Comparison of ENCODE assay signal across 20 mouse cellular contexts in the genomic region with DNA sequence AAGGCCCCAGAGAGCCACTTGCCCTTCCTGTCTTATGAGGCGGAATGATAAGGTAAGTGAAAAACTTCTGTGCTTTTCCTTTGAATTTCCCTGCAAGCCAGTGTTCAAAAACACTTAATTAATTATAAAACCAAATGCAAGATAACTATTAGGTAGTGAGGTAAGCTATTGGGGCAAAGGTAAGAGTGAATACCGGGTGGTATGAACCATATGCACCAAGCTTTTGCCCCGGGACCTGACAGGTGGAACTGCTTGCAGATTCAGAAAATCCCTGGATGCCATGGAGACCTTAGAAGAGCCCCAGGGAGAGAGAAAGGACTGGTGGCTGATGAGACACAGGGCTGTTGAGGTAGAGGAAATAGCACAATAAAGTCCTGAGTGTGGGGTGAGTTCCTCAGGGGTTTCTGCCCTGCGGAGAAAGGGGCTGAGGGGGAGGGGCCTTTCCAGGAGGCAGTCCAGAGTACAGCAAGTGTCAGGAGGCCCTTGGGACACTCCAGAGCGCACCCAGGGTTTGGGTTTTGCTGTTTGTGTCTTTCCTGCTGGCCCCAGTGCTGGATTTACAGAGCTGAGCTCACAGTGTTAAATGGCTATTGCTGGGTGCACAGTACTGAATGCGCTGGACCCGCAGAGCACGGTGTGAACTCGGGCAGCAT.
DNase-seq lines count a peak whose midpoint lies in the region; ATAC-seq and TF ChIP-seq lines count a peak whose summit lies in the region.
"Had no signal": no experiment of that assay in that cellular context is flagged by ENCODE, and none has a peak within 500 bp of the region (broad histone marks: within the 10 kb centered on the region; RNA-seq: fewer than 3 reads in every experiment).

No protein-coding gene starts in this region.

- peak; percentile 84 for ATAC-seq in kidney, postnatal 0 days (replicated peaks; ENCODE audit: low FRiP score, low read depth)
- ATAC-seq: forebrain, postnatal 0 days had no signal

- no peaks in the 10 kb centered on the region for H3K27me3 ChIP-seq in kidney, postnatal 0 days (ENCODE audit: insufficient read depth, low read length)
- H3K27me3 ChIP-seq: heart, embryonic 13.5 days; hindbrain, embryonic 13.5 days; neural tube, embryonic 15.5 days had no signal

- H3K36me3 ChIP-seq in kidney, postnatal 0 days (ENCODE audit: insufficient read depth, low read length), result no peaks in the 10 kb centered on the region
- H3K36me3 ChIP-seq: heart, embryonic 13.5 days; hindbrain, embryonic 13.5 days; neural tube, embryonic 15.5 days had no signal

- intact Hi-C loops in heart, postnatal 36 days (cut with DNase I), result no loop called here

- H3K9me3 ChIP-seq in kidney, postnatal 0 days (replicated peaks; ENCODE audit: low read length), result no peaks in the 10 kb centered on the region
- H3K9me3 ChIP-seq: heart, embryonic 13.5 days; hindbrain, embryonic 13.5 days; neural tube, embryonic 15.5 days had no signal

- H3K27ac ChIP-seq in kidney, postnatal 0 days, result peak overlapping the region; percentile 57
- H3K27ac ChIP-seq: heart, embryonic 13.5 days; hindbrain, embryonic 13.5 days; neural tube, embryonic 15.5 days had no signal

- no peak overlapping the region for H3K4me3 ChIP-seq in kidney, postnatal 0 days (replicated peaks; ENCODE audit: low read depth, low read length)
- H3K4me3 ChIP-seq: heart, embryonic 13.5 days; hindbrain, embryonic 13.5 days; neural tube, embryonic 15.5 days had no signal

- no peaks in the 10 kb centered on the region for H3K4me1 ChIP-seq in kidney, postnatal 0 days (replicated peaks; ENCODE audit: insufficient read depth, low read length)
- H3K4me1 ChIP-seq: hindbrain, embryonic 13.5 days; neural tube, embryonic 15.5 days had no signal

- H3K4me2 ChIP-seq in kidney, postnatal 0 days (ENCODE audit: low read length), result no peak overlapping the region
- H3K4me2 ChIP-seq: heart, embryonic 13.5 days; hindbrain, embryonic 13.5 days; neural tube, embryonic 15.5 days had no signal

- DNase-seq in heart, adult 11 months, result peak; percentile 78
- no peak for DNase-seq in heart, postnatal 36 days
- peak; percentile 7 for DNase-seq in retina, embryonic 14.5 days (ENCODE audit: low spot score)
- no peak for DNase-seq in retina, postnatal 1 day
- DNase-seq in kidney, postnatal 0 days (ENCODE audit: low spot score), result no peak
- no peak for DNase-seq in adrenal gland, postnatal 10 days
- no peak for DNase-seq in c-Kit-positive CD71-positive TER-119-positive erythroid progenitor cells, embryonic 14.5 days (ENCODE audit: low spot score)
- DNase-seq: adrenal gland, postnatal 36 days; cerebellum, adult 11 months; cerebellum, postnatal 14 days; forebrain, postnatal 0 days; gastrocnemius, postnatal 14 days; heart, adult 18-20 months; left cerebral cortex, postnatal 4 days; lung, postnatal 4 days; right cerebral cortex, postnatal 14 days; thymus, postnatal 14 days had no signal

- 75% methylated on average over 9 of the region's 9 CpGs for WGBS in kidney, postnatal 0 days

- H3K9ac ChIP-seq in kidney, postnatal 0 days (ENCODE audit: low read depth, low read length), result no peak overlapping the region
- H3K9ac ChIP-seq: forebrain, postnatal 0 days; heart, embryonic 13.5 days; hindbrain, embryonic 13.5 days; neural tube, embryonic 15.5 days had no signal

- TF ChIP-seq CTCF in kidney, postnatal 0 days (IDR thresholded peaks at IDR 0.05; ENCODE audit: low read depth), result no peak

Comparison
In these comparisons a context has a peak if more than half of its experiments do, and no peak if none do; other contexts are left out.
1. DNase-seq: peak in heart, adult 11 months (single experiment) and retina, embryonic 14.5 days (single experiment); none in heart, postnatal 36 days (0 of 2), retina, postnatal 1 day (single experiment), kidney, postnatal 0 days (single experiment), adrenal gland, postnatal 10 days (single experiment) and c-Kit-positive CD71-positive TER-119-positive erythroid progenitor cells, embryonic 14.5 days (single experiment).